Mouse (Mus musculus) B cell, adult (primary cell): ENCODE results near the gene Amacr. TPM values are rescaled to one million over a fixed set of nuclear protein-coding genes. Genes with fewer than 3 reads are reported as not detected.

Source experiments
- total RNA-seq: library from RNA; stranded (reverse); gene quantifications from 4 replicates; pipeline ENCODE4 v1.2.4, GENCODE M21; 2023; ENCODE audit not compliant: inconsistent age

Amacr gene
- total RNA-seq: 4.6 to 6.8 TPM (median 5.1 TPM) in 4 replicates

GRCm38 (mm10) chr15:10981377-10982063 lies at the start of gene Amacr:
TSS of gene Amacr (plus strand) at chr15:10981756.

GRCm38 (mm10) chr15:10951951-10952759 lies 29.4 kb upstream of the Amacr start, which contains the start of gene C1qtnf3:
TSS of gene C1qtnf3 (plus strand) at chr15:10952332.

DNA sequence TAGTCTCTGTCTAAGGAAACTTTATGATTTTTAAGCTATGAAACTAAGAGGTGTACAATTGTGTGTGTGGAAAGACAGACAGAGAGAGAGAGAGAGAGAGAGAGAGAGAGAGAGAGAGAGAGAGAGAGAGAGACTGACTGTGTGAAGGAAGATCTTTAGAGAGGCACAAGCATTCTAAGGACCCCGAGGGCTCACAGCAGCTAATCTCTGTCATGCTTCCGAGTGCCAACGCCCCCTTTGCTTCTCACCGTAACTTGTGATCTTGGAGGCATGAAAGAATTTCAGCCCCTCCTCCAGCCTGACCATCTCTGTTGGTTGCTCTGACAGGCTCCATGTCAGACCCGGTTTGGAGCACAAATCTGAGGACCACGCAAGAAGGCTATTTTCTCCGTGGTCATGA lies 18.9 kb downstream of the Amacr start, which contains the start of gene Slc45a2:
Gene Slc45a2 (plus strand): TSS at position 301 of the 400 bp plus-strand sequence.

GRCm38 (mm10) chr15:11037711-11038110 lies 56.2 kb downstream of the Amacr start, which contains the start of gene Rxfp3:
TSS of gene Rxfp3 (minus strand) at chr15:11037991.

Other genes starting within 250 kb of the Amacr start
- not detected in 4 replicates for gene C1qtnf3, start 29.4 kb upstream of the Amacr start, total RNA-seq
- not detected in 4 replicates for gene Slc45a2, start 19.0 kb downstream of the Amacr start, total RNA-seq
- not detected in 4 replicates for gene Rxfp3, start 56.2 kb downstream of the Amacr start, total RNA-seq
- not detected in 4 replicates for gene Adamts12, start 83.0 kb downstream of the Amacr start, total RNA-seq